In genomic region chr5:127129495-127129894, GRCm38 (mm10) we compare ENCODE assay signal across 18 mouse cellular contexts.
"Had no signal": no experiment of that assay in that cellular context is flagged by ENCODE, and none has a peak within 500 bp of the region (broad histone marks: within the 10 kb centered on the region; RNA-seq: fewer than 3 reads in every experiment).

No protein-coding gene starts in this region.

- H3K27ac ChIP-seq: kidney, postnatal 0 days; layer of hippocampus, adult 2 months; liver, embryonic 13.5 days; midbrain, embryonic 10.5 days; neural tube, embryonic 12.5 days; neural tube, embryonic 15.5 days; stomach, postnatal 0 days had no signal

- H3K4me1 ChIP-seq: liver, embryonic 13.5 days; midbrain, embryonic 10.5 days; neural tube, embryonic 12.5 days; neural tube, embryonic 15.5 days had no signal

- H3K4me3 ChIP-seq: layer of hippocampus, adult 2 months; liver, embryonic 13.5 days; midbrain, embryonic 10.5 days; neural tube, embryonic 12.5 days; neural tube, embryonic 15.5 days had no signal

- H3K9ac ChIP-seq: liver, embryonic 13.5 days; neural tube, embryonic 12.5 days; neural tube, embryonic 15.5 days had no signal

- DNase-seq: kidney, adult 2 months; kidney, postnatal 25 days; layer of hippocampus, adult 9-11 months; liver, embryonic 13.5 days; lung, adult 2 months; lung, postnatal 14 days; lung, postnatal 4 days; midbrain, embryonic 14.5 days; retina, postnatal 1 day; right cerebral cortex, postnatal 4 days; thymus, postnatal 25 days had no signal

- H3K9me3 ChIP-seq: neural tube, embryonic 12.5 days; neural tube, embryonic 15.5 days had no signal

- ATAC-seq: intestine, postnatal 0 days had no signal

- H3K27me3 ChIP-seq: liver, embryonic 13.5 days; neural tube, embryonic 12.5 days; neural tube, embryonic 15.5 days had no signal

- H3K36me3 ChIP-seq: liver, embryonic 13.5 days; midbrain, embryonic 10.5 days; neural tube, embryonic 12.5 days; neural tube, embryonic 15.5 days had no signal

- H3K4me2 ChIP-seq: liver, embryonic 13.5 days; neural tube, embryonic 12.5 days; neural tube, embryonic 15.5 days had no signal
